Mouse (Mus musculus): ENCODE measurements around the gene Vkorc1l1. TPM values are rescaled to one million over a fixed set of nuclear protein-coding genes. Genes with fewer than 3 reads are reported as not detected.
"Not testable (repeated sequence)": the region's sequence is repeated elsewhere in the genome, so short reads cannot be mapped to it uniquely, and the experiment has no call there.

Vkorc1l1 gene
- total RNA-seq, 1 experiment from 2014 or later = 42.5 TPM

DNA sequence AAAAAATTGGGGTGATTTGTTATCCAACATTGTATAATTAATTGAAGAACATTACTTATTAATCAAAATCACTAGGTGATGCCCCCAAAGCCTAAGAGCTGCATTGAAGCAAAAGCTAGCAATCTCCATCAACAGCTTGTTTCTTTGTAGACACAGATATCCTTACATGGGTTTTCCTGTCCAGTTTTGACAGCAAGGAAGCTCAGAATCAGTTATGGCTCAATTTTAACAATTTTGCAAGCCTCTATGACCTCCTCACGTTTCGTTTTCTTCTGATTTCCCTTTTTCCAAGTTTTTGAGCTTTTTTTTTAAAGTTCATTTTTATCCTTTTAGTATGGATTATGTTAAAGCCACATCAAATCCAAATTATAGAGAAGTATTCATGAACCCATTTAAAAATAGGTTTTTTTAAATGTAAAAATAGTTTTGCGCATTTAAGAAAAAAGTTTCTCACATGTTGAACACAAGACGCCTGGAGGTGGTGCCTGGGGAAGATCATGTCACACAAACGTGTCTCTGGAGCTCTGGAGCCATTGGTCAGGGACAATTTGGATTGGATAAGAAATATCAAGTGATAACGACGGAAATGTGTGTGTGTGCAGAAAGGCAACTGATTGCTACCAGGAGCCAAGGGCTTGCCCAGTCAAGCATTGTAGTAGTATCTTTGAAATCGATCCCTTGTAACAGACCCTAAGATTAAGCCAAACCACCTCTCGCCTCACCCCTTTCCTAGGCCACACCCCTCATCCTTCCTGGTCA, 855 bp upstream of the Vkorc1l1 start:
- peak; percentile 46 for ATAC-seq (replicated peaks; ENCODE audit: low read depth, poor library complexity, severe bottlenecking)

DNA sequence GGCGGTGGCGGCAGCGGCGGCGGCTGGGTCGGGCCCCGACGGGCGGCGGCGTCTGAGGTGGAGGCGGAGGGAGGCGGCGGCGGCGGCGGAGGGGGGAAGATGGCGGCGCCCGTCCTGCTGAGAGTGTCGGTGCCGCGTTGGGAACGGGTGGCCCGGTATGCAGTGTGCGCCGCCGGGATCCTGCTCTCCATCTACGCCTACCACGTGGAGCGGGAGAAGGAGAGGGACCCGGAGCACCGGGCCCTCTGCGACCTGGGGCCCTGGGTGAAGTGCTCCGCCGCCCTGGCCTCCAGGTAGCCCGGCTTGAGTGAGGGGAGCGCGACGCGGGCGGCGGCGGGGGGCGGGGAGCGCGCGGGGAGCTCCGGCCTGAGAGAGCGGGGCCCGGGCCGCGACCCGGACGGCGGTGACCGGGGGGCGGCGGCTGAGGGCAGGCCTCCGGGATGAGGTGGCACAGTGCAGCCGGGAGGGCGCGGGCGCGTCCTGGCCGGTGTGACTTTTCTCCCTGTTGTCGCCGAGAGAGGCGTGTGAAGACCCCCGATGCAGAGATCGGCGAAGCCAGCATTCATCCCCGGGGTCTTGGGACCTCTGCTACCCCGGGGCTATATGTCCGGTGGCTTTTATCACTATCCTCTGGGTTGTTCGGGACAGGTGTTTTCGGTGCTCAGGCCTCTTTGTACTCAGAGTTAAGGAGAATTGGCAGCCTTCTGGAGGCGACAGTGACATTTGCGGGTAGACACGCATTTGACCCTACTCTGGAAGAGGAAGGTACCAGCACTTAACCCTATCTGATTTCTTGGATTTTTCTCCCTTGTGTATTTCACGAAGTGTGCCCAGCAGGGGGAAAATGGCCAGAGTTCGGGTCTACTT, 536 bp downstream of the Vkorc1l1 start:
- ATAC-seq (replicated peaks; ENCODE audit: low read depth, poor library complexity, severe bottlenecking) = not testable (repeated sequence)

GRCm38 (mm10) chr5:129943402-129943801, 1.6 kb downstream of the Vkorc1l1 start:
- ATAC-seq (replicated peaks; ENCODE audit: low read depth, poor library complexity, severe bottlenecking) = no peak

DNA sequence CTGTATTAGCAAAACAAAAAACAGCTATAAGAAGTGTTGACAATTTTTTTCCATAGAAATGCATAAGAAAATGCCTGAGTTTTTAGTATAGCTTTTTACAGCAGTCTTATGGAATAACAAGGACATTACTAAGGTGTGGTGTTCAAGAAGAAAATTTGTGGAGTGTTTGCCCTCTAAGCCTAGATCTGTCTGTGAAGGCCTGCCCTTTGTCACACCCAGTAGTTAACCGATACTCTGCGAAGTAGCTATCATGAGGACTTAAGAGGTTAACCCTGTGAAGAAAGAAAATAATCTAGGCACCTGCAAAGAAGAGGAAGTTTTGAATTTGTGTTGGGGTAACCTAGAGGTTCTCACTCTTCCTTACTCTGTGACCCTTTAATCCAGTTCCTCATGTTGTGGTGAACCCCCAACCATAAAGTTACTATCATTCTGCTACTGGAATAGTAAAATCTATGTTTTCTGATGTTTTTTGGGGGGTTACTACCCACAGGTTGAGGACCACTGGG, 5.8 kb downstream of the Vkorc1l1 start:
- ATAC-seq (replicated peaks; ENCODE audit: low read depth, poor library complexity, severe bottlenecking) = peak; percentile 55

- no peak for ATAC-seq (replicated peaks; ENCODE audit: low read depth, poor library complexity, severe bottlenecking)
Measured at GRCm38 (mm10) chr5:129952143-129952542, 10.4 kb downstream of the Vkorc1l1 start.

DNA sequence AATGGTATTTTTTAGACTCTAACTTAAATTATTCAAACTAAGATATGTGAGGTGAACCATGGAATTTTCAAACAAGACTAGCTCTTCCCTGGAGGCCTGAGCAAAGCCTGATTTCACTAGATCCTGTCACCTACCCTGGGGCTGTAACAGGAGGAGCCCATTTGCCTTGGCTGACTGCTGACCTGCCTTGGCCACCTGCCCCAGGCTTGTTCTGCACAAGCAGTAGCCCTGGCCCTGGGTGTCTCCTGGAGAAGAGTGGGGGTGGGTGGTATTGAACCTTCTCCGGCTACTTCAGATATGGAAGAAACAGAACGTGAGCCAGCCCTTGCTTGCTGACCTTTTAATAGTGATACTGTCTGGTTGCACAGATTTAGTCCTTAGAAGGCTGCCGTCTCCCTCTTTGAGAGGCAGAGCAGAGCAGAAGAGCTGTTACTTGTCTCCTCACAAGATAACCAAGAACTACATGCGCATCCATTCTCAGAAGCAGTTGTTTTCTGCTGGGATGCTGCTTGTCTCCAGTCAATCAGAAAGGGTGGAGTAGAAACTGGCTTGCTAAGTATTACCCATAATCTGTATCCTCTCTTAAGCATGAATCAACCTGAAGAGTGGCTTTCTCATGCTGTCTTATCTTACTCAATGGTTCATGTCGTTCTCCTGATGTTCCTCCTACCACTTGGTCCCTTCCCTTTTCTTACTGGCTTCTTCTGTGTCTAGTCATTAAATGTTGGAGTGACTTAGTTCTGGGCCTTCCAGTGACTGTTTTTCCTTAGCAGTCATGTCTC, 12.9 kb downstream of the Vkorc1l1 start:
- peak; percentile 26 for ATAC-seq (replicated peaks; ENCODE audit: low read depth, poor library complexity, severe bottlenecking)

DNA sequence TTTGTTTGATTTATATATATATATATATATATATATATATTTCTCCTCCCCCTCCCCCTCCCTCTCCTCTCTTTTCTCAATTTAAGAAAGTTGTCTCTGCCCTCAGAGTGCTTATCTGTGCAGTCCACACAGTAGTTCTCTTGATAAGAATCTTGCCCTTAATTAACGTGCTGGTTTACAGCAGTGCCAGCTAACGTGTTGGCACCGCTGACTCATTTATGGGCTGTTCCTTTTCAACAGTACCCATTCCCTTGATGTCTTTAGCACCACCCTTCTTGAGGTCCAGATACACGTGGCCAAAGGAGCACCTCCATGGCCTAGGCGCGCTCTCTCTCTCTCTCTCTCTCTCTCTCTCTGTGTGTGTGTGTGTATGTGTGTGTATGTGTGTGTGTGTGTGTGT, 14.0 kb downstream of the Vkorc1l1 start:
- ATAC-seq (replicated peaks; ENCODE audit: low read depth, poor library complexity, severe bottlenecking) = peak; percentile 92

- no peak for ATAC-seq (replicated peaks; ENCODE audit: low read depth, poor library complexity, severe bottlenecking)
Measured at GRCm38 (mm10) chr5:129963224-129963623, 21.5 kb downstream of the Vkorc1l1 start.

DNA sequence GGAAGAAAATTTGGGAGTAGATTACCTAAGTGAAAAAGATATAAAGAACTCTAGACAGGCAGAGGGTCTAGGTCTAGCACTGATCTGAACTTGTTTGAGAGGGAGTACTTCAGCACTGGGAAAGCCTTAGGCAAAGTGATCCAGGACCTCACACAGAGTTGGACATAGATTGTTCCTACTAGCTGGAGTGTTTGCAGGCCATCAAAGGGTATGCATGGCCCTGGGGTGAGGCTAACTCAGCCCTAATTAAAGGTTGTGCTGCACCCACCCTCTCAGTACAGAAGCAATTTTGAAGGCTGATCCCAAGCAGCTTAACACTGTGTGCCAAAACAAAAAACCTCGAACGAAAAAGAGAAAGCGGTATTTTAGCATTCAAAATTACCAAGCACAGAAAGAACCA, 24.7 kb downstream of the Vkorc1l1 start:
- ATAC-seq (replicated peaks; ENCODE audit: low read depth, poor library complexity, severe bottlenecking) = no peak

DNA sequence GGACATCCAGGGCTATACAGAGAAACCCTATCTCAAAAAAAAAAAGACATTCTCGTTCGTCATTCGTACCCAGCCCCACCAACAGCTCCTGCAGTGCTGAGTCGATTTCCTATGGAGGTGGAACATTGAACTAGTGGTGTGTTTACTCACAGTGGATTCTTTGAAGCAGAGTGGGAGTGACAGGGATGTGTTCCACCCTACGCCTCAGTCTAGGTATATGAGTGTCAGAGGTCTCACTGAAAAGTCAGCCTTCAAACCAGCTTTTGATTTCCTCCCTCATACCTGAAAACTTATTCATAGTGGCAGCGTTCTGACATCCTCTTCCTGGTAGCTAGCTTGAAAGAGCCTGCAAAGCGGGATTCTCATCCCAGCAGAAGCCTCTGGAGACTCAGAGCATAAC, 26.6 kb downstream of the Vkorc1l1 start:
- no peak for ATAC-seq (replicated peaks; ENCODE audit: low read depth, poor library complexity, severe bottlenecking)

GRCm38 (mm10) chr5:129971491-129971890, 29.7 kb downstream of the Vkorc1l1 start:
- no peak for ATAC-seq (replicated peaks; ENCODE audit: low read depth, poor library complexity, severe bottlenecking)

- 0 out of 2 replicates have a peak, but pooled peaks have one; percentile 15 for ATAC-seq (replicated peaks; ENCODE audit: low read depth, poor library complexity, severe bottlenecking)
Measured at GRCm38 (mm10) chr5:129974354-129974753, 32.6 kb downstream of the Vkorc1l1 start.

GRCm38 (mm10) chr5:129974866-129975311, 33.1 kb downstream of the Vkorc1l1 start:
- ATAC-seq (replicated peaks; ENCODE audit: low read depth, poor library complexity, severe bottlenecking) = peak; percentile 54

DNA sequence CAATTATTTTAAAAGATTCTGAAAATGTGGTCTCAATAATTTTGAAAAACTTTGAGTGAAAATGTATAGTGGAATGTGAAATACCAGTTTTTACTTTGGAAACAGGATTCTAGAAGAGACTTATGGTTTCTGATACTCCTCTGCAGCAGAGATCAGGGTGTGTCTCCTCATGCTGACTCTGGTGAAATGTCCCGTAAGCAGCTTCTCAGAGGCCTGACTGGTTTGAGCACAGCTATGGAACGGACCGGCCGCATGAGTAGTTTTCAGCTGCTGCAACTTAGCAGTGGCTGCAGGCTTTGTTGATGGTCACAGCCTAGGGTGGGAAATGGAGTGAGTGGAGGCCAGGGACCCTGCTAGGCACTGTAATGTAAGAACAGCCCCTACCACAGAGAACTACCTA, 36.0 kb downstream of the Vkorc1l1 start:
- no peak for ATAC-seq (replicated peaks; ENCODE audit: low read depth, poor library complexity, severe bottlenecking)

DNA sequence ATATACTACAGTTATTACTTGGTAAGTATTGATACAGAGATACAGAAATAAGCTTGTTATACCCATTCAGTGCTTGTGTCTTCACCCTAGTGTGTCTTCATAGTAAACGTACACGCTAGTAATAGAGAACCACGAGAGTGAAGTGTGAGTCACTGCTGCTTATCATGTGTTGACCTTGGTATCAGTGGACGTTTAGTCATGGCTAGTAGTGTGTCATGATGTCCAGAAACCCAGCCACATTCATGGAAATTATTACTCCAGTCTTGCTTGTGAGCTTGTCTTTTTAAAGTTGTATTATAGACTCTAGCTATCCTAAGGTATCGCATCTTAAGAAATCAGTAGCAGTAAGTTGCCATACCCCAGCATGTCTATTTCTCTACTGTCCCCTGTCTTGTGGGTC, 36.8 kb downstream of the Vkorc1l1 start:
- ATAC-seq (replicated peaks; ENCODE audit: low read depth, poor library complexity, severe bottlenecking) = no peak

- no peak for ATAC-seq (replicated peaks; ENCODE audit: low read depth, poor library complexity, severe bottlenecking)
Measured at GRCm38 (mm10) chr5:129980216-129980615, 38.4 kb downstream of the Vkorc1l1 start.

GRCm38 (mm10) chr5:129989376-129989775, 47.6 kb downstream of the Vkorc1l1 start:
- no peak for ATAC-seq (replicated peaks; ENCODE audit: low read depth, poor library complexity, severe bottlenecking)

DNA sequence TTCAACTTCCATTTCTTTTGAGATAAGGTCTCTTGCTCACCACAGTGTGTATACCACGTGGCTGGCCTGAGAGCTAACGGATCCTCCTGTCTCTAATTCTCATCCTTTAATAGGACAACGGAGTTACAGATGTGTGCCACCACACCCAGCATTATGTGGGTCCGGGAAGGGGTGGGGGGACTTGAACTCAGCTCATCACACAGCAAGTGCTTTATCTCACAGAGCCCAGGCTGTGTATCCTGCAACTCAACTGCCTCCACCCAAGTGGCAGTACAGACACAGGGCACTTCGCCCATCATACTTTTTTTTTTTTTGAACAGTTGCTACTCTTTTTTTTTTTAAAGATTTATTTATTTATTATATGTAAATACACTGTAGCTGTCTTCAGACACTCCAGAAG, 50.1 kb downstream of the Vkorc1l1 start:
- ATAC-seq (replicated peaks; ENCODE audit: low read depth, poor library complexity, severe bottlenecking) = peak; percentile 55; the same call in 1 of the 2 replicates

GRCm38 (mm10) chr5:129993374-129993773, 51.6 kb downstream of the Vkorc1l1 start:
- ATAC-seq (replicated peaks; ENCODE audit: low read depth, poor library complexity, severe bottlenecking) = no peak

- no peak for ATAC-seq (replicated peaks; ENCODE audit: low read depth, poor library complexity, severe bottlenecking)
Measured at GRCm38 (mm10) chr5:129994989-129995388, 53.2 kb downstream of the Vkorc1l1 start.

Measured in common myeloid progenitor, adult 5-6 weeks (primary cell).